Mouse (Mus musculus) liver, postnatal 0 days (tissue): ENCODE results near the gene Efemp2. TPM values are rescaled to one million over a fixed set of nuclear protein-coding genes. Genes with fewer than 3 reads are reported as not detected.
"Not testable (repeated sequence)": the region's sequence is repeated elsewhere in the genome, so short reads cannot be mapped to it uniquely, and the experiment has no call there.

ENCODE experiments used
- ATAC-seq: fragments of 200-750 bp; cut with Nextera tagmentation; 2 replicates; pipeline ENCODE4 v1.8.0; 2017; ENCODE audit warnings: mild to moderate bottlenecking, moderate library complexity
- DNase-seq: peaks from one replicate; pipeline ENCODE4 v3.0.0-alpha.2; 2016
- H3K27ac ChIP-seq: fragments of 300-500 bp; sonication (generic); 2 replicates; pipeline ENCODE4 v1.5.1; 2014; ENCODE audit warnings: antibody characterized with exemption, moderate library complexity, mild to moderate bottlenecking, low read depth
- H3K27me3 ChIP-seq: fragments of 300-500 bp; sonication (generic); 2 replicates; pipeline ENCODE4 v1.6.1; 2014; ENCODE audit warnings: low read length, control low read depth, mixed read lengths; ENCODE audit not compliant: insufficient read depth
- H3K36me3 ChIP-seq: fragments of 300-500 bp; sonication (generic); replicated peaks from 2 replicates; pipeline ENCODE4 v1.6.1; 2014; ENCODE audit warnings: mild to moderate bottlenecking, control low read depth, low read length, moderate library complexity, mixed read lengths; ENCODE audit not compliant: insufficient read depth
- H3K4me1 ChIP-seq: fragments of 300-500 bp; sonication (generic); 2 replicates; pipeline ENCODE4 v1.6.1; 2014; ENCODE audit warnings: antibody characterized with exemption, mild to moderate bottlenecking, control low read depth; ENCODE audit not compliant: insufficient read depth
- H3K4me2 ChIP-seq: fragments of 300-500 bp; sonication (generic); 2 replicates; pipeline ENCODE4 v1.6.1; 2014; ENCODE audit warnings: low read depth, mild to moderate bottlenecking, low read length, moderate library complexity, mixed read lengths
- H3K4me3 ChIP-seq: fragments of 300-500 bp; sonication (generic); 2 replicates; pipeline ENCODE4 v1.5.1; 2014; ENCODE audit warnings: low read depth, low read length
- H3K9ac ChIP-seq: fragments of 300-500 bp; sonication (generic); replicated peaks from 2 replicates; pipeline ENCODE4 v1.6.1; 2014; ENCODE audit warnings: mild to moderate bottlenecking, moderate library complexity
- H3K9me3 ChIP-seq: fragments of 300-500 bp; sonication (generic); 2 replicates; pipeline ENCODE4 v1.6.1; 2016; ENCODE audit warnings: mild to moderate bottlenecking, control low read depth, low read length, mixed read lengths
- CTCF ChIP-seq: sonication (generic); IDR thresholded peaks from 2 replicates; pipeline ENCODE4 v1.5.1; 2016; ENCODE audit warnings: antibody characterized with exemption, low read depth
- EP300 ChIP-seq: IDR thresholded peaks from 2 replicates; pipeline ENCODE4 v1.6.1; 2016; ENCODE audit warnings: antibody characterized with exemption, low read depth, mild to moderate bottlenecking
- WGBS: fragments of 180-500 bp; shearing (Covaris S2); extraction: QIAGEN DNeasy Blood & Tissue Kit; methylation state at CpG from one replicate; pipeline ENCODE4 v1.1.7; 2014; ENCODE audit not compliant: insufficient replicate concordance; 5-methylcytosine and 5-hydroxymethylcytosine counted together
- polyA plus RNA-seq: library from polyadenylated mRNA; unstranded; fragments of >200 nt; fragmentation: Nextera tagmentation; extraction: Ambion mirVana; gene quantifications from 2 replicates; pipeline ENCODE4 v1.2.1, GENCODE M21; 2015

Gene Efemp2
- polyA plus RNA-seq, 1 experiment from 2014 or later = 9.2 TPM

DNA sequence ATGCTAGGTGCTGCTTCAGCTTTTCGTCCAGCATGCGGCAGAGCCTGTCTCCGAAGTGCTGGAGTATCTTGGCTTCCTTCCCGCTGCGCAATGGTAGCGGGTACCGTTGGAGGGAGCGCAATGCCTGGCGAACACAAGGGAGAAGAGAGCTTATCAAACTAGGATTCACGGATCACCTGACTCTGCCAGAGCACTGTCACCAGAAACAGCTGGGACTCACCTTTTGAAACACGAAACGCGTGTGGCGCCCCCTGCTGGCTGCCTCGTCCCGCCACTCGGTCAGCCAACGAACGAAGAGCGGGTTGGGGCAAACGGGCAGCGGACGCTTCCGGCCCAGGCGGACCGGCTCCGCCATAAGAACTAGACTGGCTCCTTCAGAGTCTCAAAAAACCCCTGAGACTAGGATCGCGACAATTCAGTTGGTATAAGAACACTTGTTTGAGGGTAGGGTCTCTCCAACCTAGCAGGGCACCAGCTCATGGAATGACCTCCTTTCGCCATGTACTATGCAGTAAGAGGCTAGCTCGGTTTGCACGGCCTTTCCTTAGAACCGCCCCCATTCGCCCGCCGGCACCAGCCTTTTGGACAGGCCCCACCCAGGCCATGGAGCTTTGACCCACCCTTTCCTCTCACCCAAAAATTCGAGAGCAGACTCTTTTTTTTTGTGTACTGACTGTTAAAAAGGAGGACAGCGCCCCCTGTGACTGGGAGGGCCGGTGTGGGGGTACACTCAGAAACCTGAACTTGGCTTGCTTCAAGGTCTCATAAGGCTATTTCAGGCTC is 14.2 kb downstream of the Efemp2 start, which contains the start of gene Mus81:
Gene Mus81 (minus strand): TSS at position 635 of the 783 bp plus-strand sequence.
- no peaks in the 10 kb centered on the region for H3K27me3 ChIP-seq
- ATAC-seq = peak; percentile 73
- no peaks in the 10 kb centered on the region for H3K9me3 ChIP-seq
- peak within 1 kb of the TSS; percentile 56 for H3K9ac ChIP-seq
- H3K4me2 ChIP-seq = peak within 1 kb of the TSS; percentile 79
- peaks cover 31% of the 10 kb centered on the region for H3K4me1 ChIP-seq
- peak; percentile 96 for DNase-seq
- peak within 1 kb of the TSS; percentile 48 for H3K4me3 ChIP-seq
- H3K36me3 ChIP-seq = peaks cover 24% of the 10 kb centered on the region
- TF ChIP-seq CTCF = peak; percentile 96
- peak; percentile 65; the same call in 1 of the 2 replicates for TF ChIP-seq EP300
- peak within 1 kb of the TSS; percentile 99 for H3K27ac ChIP-seq
- WGBS = under 1% methylated on average over 39 of the region's 39 CpGs

DNA sequence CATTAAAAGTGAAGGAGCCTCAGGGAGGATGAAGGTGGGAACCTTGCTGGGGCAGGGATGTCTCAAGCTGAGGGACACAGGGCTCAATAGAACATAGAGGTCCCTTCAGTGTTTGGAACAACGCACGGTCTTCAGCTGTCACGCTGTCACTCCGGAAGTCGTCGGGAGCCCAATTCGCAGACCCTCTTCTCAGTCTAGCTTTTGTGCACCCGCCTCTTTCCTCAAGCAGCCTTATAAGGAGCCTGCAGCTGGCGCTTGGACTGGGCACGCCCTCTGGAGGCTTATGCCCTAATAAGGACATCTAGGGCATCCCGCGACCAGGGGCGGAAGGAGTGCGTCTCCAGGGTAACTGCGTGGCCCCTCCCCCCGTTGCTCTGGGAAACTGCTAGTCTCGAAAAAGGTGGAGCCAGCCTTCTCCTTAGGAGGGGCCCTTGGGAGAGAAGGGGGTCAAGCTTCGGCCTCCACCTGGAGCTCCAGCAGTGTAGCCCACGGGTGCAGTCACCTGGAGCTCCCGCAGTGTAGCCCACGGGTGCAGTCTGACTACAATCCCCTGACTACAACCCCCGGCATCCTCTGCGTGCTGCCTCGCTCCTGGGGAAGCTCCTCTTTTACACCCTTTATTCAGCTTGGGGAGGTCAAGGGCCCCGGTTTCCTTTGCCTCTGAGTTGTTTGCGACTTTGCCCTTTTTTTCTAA is 15.3 kb downstream of the Efemp2 start:
- ATAC-seq = peak; percentile 65
- peak overlapping the region; percentile 56 for H3K9ac ChIP-seq
- H3K27ac ChIP-seq = peak overlapping the region; percentile 99
- peak overlapping the region; percentile 79 for H3K4me2 ChIP-seq
- TF ChIP-seq CTCF (peak; percentile 48), EP300 (peak; percentile 17; the same call in 1 of the 2 replicates)
- peak; percentile 95 for DNase-seq
- no peaks in the 10 kb centered on the region for H3K9me3 ChIP-seq
- no peaks in the 10 kb centered on the region for H3K27me3 ChIP-seq
- WGBS = under 1% methylated on average over 26 of the region's 26 CpGs
- H3K4me1 ChIP-seq = peaks cover 31% of the 10 kb centered on the region
- H3K4me3 ChIP-seq = peak overlapping the region; percentile 48
- H3K36me3 ChIP-seq = peaks cover 26% of the 10 kb centered on the region

DNA sequence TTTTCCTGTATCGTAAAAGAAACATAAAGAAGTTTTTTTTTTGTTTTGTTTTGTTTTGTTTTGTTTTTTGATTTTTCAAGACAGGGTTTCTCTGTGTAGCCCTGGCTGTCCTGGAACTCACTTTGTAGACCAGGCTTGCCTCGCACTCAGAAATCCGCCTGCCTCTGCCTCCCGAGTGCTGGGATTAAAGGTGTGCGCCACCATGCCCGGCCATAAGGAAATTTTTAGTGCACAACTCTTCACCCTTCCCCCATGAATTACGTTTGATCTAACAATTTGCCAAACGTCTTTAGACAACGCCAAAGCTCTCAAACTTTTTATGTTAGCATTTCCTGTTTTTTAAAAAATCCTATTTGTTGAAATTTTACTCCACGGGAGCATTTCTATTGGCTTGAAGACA is 16.0 kb downstream of the Efemp2 start:
- Histone ChIP-seq H3K4me1 (peaks cover 31% of the 10 kb centered on the region), H3K36me3 (peaks cover 31% of the 10 kb centered on the region), H3K27ac (peak overlapping the region; percentile 99), H3K4me3 (peak overlapping the region; percentile 99), H3K4me2 (peak overlapping the region; percentile 79)
- 30% methylated on average over 10 of the region's 10 CpGs for WGBS
- H3K27me3 ChIP-seq, H3K9me3 ChIP-seq, H3K9ac ChIP-seq, ATAC-seq, DNase-seq: not testable (repeated sequence)

DNA sequence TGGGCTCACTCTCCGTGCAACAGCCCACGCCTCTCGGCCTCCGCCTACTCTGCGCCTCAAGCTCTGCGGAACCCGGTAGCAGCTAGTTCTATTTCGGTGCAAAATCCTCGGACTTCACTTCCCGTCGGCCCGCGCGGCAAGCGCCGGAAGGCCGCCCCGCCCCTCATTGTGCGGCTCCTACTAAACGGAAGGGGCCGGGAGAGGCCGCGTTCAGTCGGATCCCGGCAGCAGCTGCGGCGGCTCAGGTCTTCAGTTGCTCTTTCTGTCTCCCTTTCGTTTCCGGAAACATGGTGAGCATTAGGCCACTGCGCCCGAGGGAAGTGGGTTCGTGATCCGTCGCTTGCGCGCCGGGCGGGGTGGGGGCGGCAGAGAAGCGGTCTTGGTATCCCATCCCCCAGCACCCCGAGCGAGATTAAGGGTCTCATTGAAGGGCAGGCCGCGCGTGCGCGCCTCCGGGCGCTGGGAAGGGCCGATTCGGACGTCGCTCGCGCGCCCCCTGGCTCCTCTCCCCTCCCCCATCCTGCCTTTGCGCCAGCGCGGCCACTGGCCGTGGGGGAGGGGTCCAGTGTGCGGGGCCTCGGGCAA is 16.7 kb downstream of the Efemp2 start, which contains the start of gene Cfl1:
Gene Cfl1 (plus strand): TSS at position 143 of the 585 bp plus-strand sequence.
- peak within 1 kb of the TSS; percentile 99 for H3K27ac ChIP-seq
- peak within 1 kb of the TSS; percentile 99 for H3K9ac ChIP-seq
- H3K4me2 ChIP-seq = peak within 1 kb of the TSS; percentile 79
- peak within 1 kb of the TSS; percentile 99 for H3K4me3 ChIP-seq
- no peaks in the 10 kb centered on the region for H3K9me3 ChIP-seq
- DNase-seq (peak; percentile 95), ATAC-seq (peak; percentile 60)
- TF ChIP-seq CTCF = peak; percentile 34
- no peak; the same call in 1 of the 2 replicates for TF ChIP-seq EP300
- H3K4me1 ChIP-seq = peaks cover 31% of the 10 kb centered on the region
- peaks cover 33% of the 10 kb centered on the region for H3K36me3 ChIP-seq
- H3K27me3 ChIP-seq = no peaks in the 10 kb centered on the region
- 1% methylated on average over 60 of the region's 62 CpGs for WGBS

DNA sequence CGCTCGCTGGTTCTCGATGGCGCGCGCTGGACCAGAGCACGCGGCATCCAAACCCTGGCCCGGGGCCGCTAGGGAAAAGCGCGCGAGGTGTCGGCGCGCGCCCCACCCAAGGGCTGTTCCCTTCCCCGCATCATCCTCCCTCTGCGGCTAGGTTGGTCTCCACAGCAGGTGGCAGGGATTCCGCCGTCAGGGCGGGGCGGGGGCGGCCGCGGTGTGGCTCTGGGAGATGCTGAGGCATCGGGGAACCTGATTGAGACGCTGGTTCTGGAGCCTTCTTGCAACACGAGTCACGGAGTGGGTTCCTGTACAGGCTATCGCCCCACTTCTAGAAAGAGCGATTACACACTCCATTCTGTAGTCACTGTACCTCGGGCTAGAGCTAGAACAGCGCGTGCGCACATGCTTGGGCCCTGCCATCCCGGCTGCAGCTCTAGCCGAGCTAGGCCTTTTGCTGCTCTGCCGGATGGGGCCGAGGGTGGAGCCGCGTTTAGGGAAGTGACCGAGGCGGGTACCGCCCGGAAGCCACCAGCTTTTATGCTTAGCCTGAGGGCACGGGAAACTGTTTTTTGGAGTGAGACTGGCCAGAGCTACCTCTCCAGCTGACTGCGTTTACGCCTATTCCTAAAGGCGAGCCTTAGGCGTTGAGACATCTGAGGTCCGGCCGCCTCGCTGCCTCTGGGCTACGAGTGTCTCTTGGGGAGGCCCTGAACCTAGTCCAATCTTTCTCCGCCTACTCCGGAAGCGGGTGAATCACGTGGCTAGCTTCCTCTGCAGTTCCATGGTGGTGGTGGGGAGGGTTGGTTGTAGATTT is 17.3 kb downstream of the Efemp2 start:
- Histone ChIP-seq H3K36me3 (peaks cover 31% of the 10 kb centered on the region), H3K9me3 (no peaks in the 10 kb centered on the region), H3K27me3 (no peaks in the 10 kb centered on the region), H3K4me2 (peak overlapping the region; percentile 79), H3K9ac (peak overlapping the region; percentile 99), H3K4me3 (peak overlapping the region; percentile 99), H3K4me1 (peaks cover 31% of the 10 kb centered on the region), H3K27ac (peak overlapping the region; percentile 99)
- DNase-seq (peak; percentile 87), ATAC-seq (peak; percentile 38)
- TF ChIP-seq EP300 = no peak; the same call in 1 of the 2 replicates
- TF ChIP-seq CTCF = 0 out of 2 replicates have a peak, but pooled peaks have one; percentile 3
- under 1% methylated on average over 55 of the region's 59 CpGs for WGBS
